Mouse (Mus musculus) limb, embryonic 12.5 days (tissue): Measurements from ENCODE around the gene Klhdc3. TPM values are rescaled to one million over a fixed set of nuclear protein-coding genes. Genes with fewer than 3 reads are reported as not detected.

Experiments
- polyA plus RNA-seq: library from polyadenylated mRNA; unstranded; fragments of >200 nt; fragmentation: Nextera tagmentation; extraction: Ambion mirVana; gene quantifications from 2 replicates; pipeline ENCODE4 v1.2.1, GENCODE M21; 2016

Klhdc3 gene
- polyA plus RNA-seq, 1 experiment from 2014 or later, result 122 TPM

Other genes starting within 250 kb of the Klhdc3 start
- not detected in 2 replicates for gene Slc22a7, start 242.5 kb downstream of the Klhdc3 start, polyA plus RNA-seq
- 0.34 and 0.45 TPM in 2 replicates for gene Ttbk1, start 193.2 kb downstream of the Klhdc3 start, polyA plus RNA-seq
- gene Dnph1, start 184.2 kb downstream of the Klhdc3 start, polyA plus RNA-seq, result 51.6 and 55.3 TPM in 2 replicates
- gene Cul9, start 134.5 kb downstream of the Klhdc3 start, polyA plus RNA-seq, result 8.9 and 10.8 TPM in 2 replicates
- 11.8 and 12.4 TPM in 2 replicates for gene Srf, start 124.7 kb downstream of the Klhdc3 start, polyA plus RNA-seq
- 156 and 165 TPM in 2 replicates for gene Ptk7, start 51.4 kb downstream of the Klhdc3 start, polyA plus RNA-seq
- 27.2 and 27.6 TPM in 2 replicates for gene Klc4, start 34.9 kb downstream of the Klhdc3 start, polyA plus RNA-seq
- 99.5 and 112 TPM in 2 replicates for gene Mrpl2, start 34.7 kb downstream of the Klhdc3 start, polyA plus RNA-seq
- gene Cul7, start 30.6 kb downstream of the Klhdc3 start, polyA plus RNA-seq, result 56.1 and 60.1 TPM in 2 replicates
- 68.8 and 70.0 TPM in 2 replicates for gene Rrp36, start 6.6 kb downstream of the Klhdc3 start, polyA plus RNA-seq
- gene Mea1, start 2.1 kb downstream of the Klhdc3 start, polyA plus RNA-seq, result 137 and 150 TPM in 2 replicates
- gene Ppp2r5d, start 24.2 kb upstream of the Klhdc3 start, polyA plus RNA-seq, result 108 and 117 TPM in 2 replicates
- gene Pex6, start 30.5 kb upstream of the Klhdc3 start, polyA plus RNA-seq, result 37.7 and 42.1 TPM in 2 replicates
- 0.48 and 0.73 TPM in 2 replicates for gene Gnmt, start 48.3 kb upstream of the Klhdc3 start, polyA plus RNA-seq
- gene Cnpy3, start 71.3 kb upstream of the Klhdc3 start, polyA plus RNA-seq, result 58.5 and 64.8 TPM in 2 replicates
- gene Ptcra, start 82.8 kb upstream of the Klhdc3 start, polyA plus RNA-seq, result 0.16 and 0.55 TPM in 2 replicates
- 49.8 and 52.6 TPM in 2 replicates for gene 2310039H08Rik, start 91.7 kb upstream of the Klhdc3 start, polyA plus RNA-seq
- gene Rpl7l1, start 101.8 kb upstream of the Klhdc3 start, polyA plus RNA-seq, result 179 and 210 TPM in 2 replicates
- 4.4 and 4.8 TPM in 2 replicates for gene Bicral, start 177.6 kb upstream of the Klhdc3 start, polyA plus RNA-seq
- gene Tbcc, start 209.8 kb upstream of the Klhdc3 start, polyA plus RNA-seq, result 71.7 and 78.7 TPM in 2 replicates
- gene Prph2, start 229.5 kb upstream of the Klhdc3 start, polyA plus RNA-seq, result not detected in 2 replicates